Mouse (Mus musculus) adrenal gland, postnatal 10 days (tissue): ENCODE measurements at regions not wholly inside any gene's neighbourhood (a gene's known extent, or its start where the extent isn't known, plus 50 kb on each side); places are given as distances from the start of the nearest gene placed in this dataset.
A peak's percentile ranks its signal among the peaks of the same experiment; 100 is the strongest.

Experiments
- DNase-seq: peaks from one replicate; pipeline ENCODE4 v3.0.0; 2021; ENCODE audit warnings: mixed read lengths

DNA sequence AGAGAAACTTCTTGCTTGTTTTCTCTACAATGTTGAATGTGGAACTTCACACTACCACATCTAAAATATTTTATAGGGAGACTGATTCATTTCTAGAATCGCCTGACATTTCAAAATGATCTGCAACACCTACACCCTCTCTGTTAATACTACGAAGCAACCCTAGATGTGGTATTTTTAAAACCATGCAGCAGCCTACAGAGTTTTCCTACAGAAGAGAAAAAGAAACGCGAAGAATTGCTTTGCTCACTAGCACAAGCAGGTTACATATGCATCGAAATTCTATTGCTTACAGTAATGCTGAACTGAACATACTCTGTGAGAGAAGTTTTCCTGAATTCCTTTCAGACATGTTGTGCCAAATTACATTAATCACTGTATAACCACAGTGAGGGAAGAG, 488.7 kb downstream of the Fat4 start:
- no peak for DNase-seq

DNA sequence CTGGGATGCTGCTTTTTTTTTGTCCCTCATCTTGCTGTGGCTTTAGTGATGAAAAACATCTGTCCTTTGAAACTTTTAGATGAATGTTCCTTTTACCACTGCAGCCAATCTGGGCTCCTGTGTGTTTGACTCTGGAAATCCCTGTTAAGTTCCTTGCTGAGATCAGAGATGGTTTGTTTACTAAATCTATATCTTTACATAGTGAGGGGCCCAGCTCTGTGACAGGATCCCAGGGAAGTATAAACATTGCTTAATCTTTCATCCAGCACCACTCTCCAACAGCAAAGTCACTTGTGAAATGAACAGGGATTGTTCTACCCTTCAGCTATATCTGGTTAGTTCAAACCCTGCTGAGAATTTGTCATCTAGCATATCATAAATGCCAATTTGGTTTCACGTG, 501.8 kb downstream of the Fat4 start:
- no peak for DNase-seq

DNA sequence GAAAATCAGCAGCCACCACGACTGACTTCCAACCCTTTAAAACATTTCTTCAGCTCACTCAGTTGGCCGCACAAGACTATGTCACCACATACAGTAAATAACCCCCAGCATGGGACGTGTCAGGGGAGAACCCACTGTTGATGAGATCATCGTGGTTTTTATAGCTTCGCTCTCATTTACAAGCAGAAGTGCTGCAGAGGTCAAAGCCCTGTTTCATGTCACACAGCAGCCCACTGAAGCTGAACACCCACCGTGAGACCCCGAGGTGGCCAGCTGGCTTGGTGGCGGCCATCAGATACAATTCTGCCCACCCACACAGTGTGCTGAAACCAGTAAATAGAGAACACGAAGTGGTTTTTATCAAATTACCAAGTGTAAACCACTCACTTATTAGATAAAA, 503.7 kb downstream of the Fat4 start:
- DNase-seq: no peak

DNA sequence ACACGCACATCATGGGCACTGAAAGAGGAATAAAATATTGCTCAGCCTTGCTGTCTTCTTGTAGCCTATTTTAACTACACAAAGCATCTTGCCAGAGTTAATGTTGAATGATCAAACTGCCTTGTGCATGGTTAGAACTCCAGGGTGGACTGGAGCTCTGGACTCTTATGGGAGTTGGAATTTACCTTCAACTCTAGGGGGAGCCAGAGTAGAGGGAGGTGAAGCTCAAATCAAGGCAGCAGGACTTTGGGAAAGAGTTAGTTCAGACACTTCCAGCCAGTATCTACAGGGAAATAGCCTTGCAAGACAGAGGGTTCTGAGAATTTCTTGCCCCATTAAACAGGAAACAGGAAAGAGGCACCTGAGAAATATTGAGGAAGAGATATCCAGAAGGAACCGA, 505.3 kb downstream of the Fat4 start:
- DNase-seq: peak; percentile 10

DNA sequence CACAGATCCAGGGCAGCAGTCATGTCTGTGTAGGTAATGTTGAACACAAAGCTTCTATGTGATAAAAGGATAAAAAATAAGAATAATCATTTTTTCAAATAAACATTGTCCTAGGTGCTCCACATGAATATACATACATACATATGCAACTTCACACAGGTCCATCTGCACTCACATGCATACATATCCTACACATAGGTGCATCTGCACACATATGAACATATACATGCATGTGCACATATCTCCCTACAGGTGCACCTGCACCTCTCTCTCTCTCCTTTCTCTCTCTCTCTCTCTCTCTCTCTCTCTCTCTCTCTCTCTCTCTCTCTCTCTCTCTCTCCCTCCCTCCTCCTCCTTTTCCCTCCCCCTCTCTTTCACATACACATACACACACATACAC, 509.9 kb downstream of the Fat4 start:
- DNase-seq: no peak

DNA sequence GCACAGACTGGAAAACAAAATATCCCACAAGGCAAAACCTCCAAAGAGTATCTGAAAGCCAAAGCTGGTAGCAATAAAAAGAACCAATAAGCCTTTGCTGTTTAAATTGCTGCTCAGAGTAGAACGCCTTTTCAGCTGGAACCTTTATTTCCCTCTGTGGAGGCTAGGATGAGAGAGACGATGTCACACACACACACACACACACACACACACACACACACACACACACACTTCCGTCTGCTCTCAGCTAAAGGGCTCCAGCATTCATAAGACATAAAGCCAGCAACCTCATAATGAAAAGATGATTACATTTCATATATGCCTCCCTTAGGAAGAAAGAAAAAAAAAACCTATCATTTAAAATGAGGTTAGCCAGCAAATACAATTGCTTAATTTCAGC, 510.5 kb downstream of the Fat4 start:
- DNase-seq: no peak

DNA sequence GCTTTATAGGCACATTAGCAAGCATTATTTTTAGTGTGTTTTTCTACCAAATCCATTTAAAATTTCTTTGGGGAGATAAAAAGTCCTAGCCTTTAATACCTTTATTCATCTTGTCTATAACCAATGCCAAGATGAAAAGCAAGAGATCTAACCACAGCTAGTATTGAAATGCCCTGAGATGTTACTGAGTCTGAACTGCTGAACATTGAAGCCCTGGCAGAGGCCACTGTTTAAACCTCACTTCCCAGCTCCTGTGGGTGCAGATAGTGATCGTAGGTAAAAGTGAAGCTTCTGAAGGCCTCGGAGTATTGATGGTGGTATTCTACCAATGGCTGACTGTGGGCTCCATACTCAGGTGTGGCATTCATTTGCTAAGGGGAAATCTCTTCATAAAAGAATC, 510.9 kb downstream of the Fat4 start:
- no peak for DNase-seq

DNA sequence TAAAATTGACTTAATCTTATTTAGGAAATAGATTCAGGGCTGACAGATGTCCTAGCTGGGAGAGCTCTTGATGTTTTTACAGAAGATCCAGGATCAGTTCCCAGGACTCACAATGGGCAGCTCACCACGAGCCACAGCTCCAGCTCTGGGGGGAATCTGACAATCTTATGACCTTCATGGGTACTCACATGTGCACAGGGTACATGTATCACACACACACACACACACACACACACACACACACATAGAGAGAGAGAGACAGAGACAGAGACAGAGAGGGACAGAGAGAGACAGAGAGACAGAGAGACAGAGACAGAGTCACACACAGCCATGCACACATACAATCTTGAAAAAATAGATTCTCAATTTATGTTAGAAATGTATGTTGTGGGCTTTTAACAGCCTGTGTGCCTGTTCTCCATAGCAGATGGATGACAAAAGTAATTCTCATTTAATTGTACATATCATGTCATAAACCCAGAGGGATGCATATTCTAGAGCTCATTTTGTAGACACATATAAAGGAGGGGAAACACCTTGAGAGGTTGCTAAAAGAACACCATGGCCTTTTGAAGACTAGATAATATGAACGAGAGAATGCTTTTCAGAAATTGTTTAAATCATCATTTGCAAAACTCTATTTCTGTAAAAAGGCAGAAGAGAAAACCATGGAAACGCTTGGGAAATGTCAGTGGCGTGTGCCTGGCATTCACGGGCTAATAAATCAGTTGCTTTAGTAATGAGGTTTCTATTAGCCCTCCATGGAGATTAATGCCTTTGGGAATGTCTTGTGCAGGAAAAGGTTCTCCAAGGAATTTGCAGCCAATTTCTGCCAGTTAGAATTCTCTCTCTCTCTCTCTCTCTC, 538.3 kb downstream of the Fat4 start:
- no peak for DNase-seq

DNA sequence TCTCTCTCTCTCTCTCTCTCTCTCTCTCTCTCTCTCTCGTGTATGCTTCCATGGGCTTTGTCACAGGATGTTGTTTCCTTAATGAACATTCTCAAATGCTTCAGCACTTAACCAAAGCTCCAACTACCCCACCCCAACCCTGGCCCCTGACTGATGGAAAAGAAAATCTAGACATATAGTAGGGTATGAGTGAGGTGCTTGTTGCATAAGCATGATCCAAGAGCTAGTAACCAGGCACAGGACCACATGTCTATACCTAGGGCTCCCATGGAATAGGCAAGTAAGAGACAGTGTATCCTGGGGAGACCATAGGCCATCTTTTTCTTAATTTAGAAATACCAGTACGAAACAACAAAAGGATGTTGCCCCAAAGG, 538.9 kb downstream of the Fat4 start:
- no peak for DNase-seq

DNA sequence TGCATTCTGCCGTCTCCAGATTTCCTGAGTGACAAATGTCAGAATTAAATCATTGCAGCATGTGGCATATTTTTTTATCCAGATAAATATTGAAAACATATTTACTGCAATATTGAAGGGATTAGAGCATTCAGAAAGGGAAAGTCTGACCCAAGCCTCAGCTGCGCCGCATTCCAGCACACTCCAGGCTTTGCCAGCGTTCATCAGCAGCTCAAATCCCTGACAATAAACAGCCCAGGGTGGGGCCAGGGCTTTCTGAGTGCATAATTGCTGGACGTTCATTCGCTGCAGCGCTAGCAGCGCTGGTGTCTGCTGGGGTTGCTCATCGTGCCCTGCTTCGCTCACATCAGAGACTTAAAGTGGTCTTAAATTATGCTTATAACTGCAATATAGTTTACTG, 556.6 kb downstream of the Fat4 start:
- DNase-seq: no peak

DNA sequence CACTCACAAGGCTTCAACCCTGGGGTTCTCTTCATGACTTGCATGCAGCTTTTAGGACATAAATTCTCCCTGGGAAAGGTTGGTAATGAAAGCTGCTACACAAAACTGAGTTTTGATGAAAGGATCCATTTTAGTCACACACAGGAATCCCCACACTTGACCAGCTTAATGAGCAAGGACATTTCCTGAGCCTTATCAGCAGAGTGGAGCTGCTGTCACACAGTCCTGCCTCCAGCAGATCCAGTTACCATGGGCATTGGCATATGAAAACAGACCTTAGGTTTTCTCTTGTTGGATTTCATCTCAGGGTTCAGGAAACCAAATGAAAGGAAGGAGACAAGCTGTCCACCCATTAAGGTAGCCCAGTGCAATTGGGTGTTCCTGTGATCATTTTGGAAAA, 568.9 kb downstream of the Fat4 start:
- DNase-seq: no peak

DNA sequence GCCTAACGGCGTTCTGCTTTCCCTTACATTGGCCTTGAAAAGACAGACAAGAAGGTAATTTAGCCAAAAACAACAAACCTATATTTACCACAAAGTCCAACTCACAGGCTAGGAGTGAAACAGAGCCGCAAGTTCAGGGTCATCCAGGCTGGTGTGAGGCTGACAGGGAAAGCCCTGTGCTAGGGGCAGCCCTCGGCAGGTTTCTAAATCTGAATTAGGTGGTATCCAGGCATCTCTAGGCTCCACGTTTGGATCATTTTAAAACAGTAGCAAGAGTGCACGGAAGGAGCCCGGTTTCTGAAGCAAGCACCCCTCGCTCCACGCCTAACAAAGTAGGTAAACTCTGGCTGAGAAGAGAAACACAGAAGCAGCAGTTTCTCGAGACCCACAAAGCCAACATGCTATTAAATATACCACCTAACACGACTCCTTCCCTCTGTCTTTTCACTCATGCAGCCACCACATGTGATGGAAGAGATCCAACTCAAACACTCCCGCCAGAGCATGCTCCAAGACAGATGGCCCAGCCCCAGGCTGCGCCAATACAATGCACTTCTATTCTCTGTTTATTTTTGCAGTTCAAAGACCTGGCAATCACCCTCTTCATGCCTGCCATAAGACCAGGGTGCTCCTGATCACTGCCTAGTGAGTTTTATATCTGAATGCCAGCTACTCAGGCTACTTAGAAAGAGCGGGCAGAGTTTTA, 573.6 kb downstream of the Fat4 start:
- DNase-seq: peak; percentile 3

DNA sequence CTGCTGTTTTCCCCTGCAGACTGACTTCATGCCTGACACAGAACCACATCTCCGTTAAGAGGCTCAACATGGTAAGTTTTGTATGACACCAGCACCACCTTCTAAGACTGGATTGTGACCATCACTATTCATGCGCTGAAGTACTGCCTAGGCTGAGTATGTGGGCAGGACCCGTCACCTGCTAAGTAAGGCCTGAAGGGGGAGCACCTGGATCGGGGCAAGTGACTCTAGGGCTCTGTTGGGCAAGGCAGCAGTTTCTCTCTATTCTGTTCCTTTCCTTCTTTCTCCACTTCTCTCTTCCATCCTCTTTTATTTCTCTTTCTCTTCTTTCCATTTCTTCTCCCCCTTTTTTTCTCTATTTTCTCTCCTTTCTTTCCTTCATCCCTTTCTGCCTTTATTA, 574.8 kb downstream of the Fat4 start:
- no peak for DNase-seq

DNA sequence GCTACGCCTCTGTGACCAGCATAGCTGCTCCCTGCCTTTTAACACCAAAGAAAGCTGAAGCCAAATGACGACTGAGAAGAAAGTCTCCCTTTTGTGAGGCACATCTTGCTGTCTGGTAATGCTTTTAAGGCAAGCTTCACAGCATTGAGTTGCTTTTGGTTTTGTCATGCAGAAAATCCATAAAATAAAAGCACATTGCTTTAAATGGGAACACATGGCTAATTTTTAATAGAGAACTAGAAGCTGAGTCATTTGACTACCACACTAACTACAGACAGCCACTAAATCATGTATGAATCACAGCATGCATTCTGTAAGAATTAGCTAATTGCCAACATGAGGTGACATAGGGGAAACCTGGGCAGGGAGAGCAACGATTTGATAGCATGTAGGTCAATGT, 579.1 kb downstream of the Fat4 start:
- DNase-seq: no peak

DNA sequence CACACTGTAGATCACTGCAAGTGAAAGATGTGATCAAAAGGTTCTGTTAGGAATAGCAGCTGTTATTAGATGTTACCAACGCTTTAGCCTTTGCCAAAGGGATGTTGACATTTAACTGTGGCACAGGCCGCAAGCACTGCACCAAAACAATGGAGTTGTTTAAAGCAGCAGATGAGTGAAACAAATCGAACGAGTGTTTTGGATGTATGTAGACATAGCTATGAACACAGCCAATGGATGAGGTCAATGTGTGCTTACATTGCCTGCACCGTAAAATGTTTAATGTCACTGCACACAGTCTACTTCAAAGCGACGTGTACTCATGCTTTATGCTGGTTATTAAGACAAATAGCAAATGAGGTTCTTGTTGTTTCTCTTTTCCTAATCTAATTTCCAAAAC, 602.7 kb downstream of the Fat4 start:
- DNase-seq: no peak

DNA sequence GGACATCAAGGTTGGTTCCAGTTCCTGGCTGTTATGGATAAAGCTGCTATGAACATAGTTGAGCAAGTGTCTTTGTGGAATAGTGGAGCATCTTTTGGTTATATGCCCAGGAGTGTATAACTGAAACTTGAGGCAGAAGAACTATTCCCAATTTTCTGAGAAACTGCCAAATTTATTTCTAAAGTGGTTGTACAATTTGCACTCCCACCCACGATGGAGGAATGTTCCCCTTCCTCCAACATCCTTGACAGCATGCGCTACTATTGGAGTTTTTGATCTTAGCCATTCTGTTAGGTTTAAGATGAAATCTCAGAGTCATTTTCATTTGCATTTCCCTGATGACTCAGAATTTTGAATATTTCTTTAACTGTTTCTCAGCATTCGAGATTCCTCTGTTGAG, 607.6 kb downstream of the Fat4 start:
- DNase-seq: no peak

DNA sequence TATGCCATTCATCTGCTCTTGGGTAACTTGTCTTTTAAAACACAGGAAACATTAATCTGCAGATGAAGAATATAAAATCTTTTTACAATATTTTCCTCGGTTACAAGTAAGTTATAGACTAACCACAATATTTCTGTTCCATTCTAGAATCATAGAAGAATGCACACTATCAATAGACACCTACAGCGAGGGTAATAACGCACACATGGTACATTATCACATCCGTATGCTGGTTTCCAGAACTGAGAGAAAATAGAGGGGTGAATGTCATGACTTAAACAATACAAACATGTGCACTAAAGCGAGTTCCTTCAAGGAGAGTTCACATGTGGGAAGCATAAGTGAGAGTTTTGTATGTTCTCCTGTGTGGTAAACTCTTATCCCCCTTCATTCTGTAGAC, 641.3 kb downstream of the Fat4 start:
- DNase-seq: no peak

DNA sequence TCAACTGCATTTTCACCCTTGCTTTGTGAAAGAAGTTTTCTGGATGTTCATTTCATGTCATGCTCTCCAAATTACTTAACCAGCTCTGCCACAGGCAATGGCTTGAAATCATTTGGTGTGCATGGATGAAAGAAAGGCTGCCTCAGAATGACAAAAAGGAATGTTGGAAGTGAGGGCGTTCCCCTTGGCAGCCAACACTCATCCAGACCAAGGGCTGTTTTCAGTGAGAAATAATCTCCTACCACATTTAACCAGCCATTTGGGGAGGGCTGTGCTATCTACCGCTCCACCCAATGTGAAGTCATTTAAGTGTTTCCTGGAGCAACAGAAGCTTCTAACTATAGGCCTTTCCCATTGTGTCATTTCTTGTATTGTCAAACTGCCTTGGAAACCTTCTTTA, 650.8 kb downstream of the Fat4 start:
- DNase-seq: no peak

DNA sequence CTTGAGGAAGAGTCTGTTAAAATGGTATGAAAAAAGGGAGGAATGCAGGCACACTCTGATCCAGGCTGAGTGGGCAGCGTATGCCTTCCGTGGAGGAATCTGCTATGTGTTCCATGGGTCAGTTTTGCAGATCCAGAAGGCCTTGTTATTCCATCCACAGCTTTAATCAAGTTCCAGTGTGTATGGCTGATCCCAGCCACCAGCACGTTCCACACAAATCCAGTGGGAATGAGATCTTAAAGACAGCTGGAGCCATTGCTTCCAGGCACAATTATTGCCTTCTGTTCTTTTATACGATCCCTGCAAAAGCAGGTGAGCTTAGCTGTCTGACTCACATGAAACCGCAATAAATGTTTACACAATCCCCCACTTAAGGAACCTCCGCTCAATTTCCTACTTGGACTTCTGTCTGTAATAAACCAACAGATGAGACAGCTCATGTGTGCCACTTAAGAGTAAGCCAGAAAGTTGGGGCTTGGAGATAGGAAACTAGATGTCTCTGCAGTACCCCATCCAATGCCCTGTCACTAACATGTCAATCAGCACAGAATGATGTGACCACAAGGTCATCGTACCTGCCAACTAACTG, 653.9 kb downstream of the Fat4 start:
- DNase-seq: no peak

DNA sequence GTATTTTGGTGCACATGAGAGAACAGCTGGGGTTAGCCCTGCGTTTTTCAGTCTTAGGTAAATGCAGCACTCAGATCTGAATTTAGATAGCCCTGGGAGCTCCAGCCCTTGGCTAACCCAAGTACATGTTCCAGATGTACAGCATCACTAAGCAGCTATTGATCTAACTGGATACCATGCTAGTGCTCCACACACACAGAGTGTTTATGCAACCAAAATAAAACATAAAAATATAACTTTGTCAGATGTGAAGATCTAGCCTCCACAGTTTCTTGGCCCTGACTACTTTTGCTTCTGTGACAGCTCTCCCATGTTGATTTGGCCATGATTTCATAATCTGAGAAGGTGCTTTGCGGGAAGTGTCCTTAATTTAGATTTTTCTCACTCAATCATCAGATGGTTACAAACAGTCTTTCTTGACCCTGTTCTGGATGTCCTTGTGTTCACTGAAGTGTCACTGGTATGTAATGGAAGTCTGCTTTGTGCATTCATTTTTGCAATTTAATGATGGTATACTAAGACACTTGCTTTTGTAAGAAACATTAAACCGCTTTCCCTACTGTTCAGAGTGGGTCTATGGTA, 672.8 kb downstream of the Fat4 start:
- no peak for DNase-seq

DNA sequence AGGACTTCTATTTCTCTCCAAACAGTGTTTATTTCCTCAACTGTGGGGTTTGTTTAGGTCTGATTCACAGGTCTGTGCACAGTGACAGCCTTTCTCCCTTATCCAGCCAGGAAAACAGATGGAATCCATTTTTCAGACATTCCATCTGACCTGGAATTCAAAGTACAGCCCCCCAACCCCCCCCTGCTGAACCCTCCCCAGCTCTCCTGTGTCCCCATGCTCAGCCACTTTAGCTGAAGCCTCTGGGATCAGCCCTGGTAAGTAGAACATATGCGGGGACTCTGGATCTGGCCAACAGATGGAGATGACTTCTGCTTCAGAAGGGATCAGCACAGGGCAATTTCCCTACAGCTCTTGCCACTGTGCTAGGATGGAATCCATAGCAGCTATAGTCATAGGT, 674.2 kb downstream of the Fat4 start:
- DNase-seq: no peak

DNA sequence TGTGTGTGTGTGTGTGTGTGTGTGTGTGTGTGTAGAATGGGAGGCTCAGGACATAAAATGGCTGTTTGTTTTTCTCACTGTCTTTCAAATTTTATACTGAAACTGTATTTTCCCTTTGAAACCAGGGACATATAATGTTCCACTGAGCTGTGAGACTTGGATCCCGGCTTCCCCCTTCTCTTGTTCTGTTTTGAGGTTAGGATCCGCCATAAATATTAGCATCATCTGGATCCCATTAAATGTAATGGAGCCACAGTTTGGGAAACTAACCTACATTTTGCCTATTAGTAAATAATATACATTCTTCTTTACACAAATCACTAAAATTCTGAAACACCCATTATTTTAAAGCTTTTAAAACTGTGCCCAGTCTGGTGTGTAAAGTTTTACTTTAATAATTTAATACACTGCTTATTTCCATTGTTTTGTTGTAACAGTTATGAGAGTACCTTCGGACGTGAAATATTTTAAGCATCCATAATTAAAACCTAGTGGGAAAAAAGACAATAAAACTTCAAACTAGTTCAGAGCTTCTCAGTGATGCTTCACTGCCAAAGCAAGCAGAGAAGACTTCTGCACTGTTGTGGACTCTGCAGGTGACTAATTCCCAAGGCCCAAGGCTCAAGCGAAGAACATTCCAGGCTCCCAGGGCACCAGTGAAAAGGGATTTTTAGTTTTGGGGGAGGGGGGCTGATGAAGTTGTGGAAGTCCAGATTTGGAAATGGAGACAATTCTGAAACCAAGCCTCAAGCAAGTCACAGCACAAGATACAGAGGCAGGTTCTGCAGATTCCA, 684.9 kb downstream of the Fat4 start:
- no peak for DNase-seq

DNA sequence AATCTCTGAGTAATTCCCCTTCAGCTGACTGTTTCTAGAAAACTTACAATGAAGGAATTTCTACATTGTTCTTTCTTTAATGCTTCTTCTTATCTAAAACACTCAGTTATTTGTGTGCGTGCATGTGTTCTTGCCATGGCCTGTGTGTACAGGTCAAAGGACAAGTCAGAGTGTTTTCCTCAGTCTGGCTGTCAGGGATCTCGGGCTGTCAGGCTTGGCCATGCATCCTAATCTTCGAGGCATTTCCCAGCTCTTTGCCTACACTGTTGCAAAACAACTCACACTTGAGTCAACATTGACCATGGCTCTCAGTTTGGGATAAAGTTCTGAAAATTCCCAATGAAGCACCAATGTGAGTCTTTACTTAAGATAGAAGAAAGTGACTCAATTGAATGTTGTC, 688.5 kb downstream of the Fat4 start:
- no peak for DNase-seq
